Mouse (Mus musculus) hindbrain, embryonic 15.5 days (tissue): ENCODE data around the gene Nrp2. TPM values are rescaled to one million over a fixed set of nuclear protein-coding genes. Genes with fewer than 3 reads are reported as not detected.

ENCODE experiments used
- ATAC-seq: fragments of 200-750 bp; cut with Nextera tagmentation; 2 replicates; pipeline ENCODE4 v1.8.0; 2017; ENCODE audit warnings: low read depth, moderate number of reproducible peaks, moderate TSS enrichment; ENCODE audit not compliant: low FRiP score
- H3K27ac ChIP-seq: fragments of 300-500 bp; sonication (generic); replicated peaks from 2 replicates; pipeline ENCODE4 v1.5.1; 2015; ENCODE audit warnings: mild to moderate bottlenecking, inconsistent platforms
- H3K27me3 ChIP-seq: fragments of 300-500 bp; sonication (generic); 2 replicates; pipeline ENCODE4 v1.6.1; 2015; ENCODE audit warnings: control low read depth, inconsistent platforms
- H3K36me3 ChIP-seq: fragments of 300-500 bp; sonication (generic); 2 replicates; pipeline ENCODE4 v1.6.1; 2015; ENCODE audit warnings: control low read depth, inconsistent platforms
- H3K4me1 ChIP-seq: fragments of 300-500 bp; sonication (generic); replicated peaks from 2 replicates; pipeline ENCODE4 v1.6.1; 2015; ENCODE audit warnings: control low read depth, inconsistent platforms
- H3K4me2 ChIP-seq: fragments of 300-500 bp; sonication (generic); 2 replicates; pipeline ENCODE4 v1.6.1; 2015; ENCODE audit warnings: moderate library complexity, mild to moderate bottlenecking, inconsistent platforms
- H3K4me3 ChIP-seq: fragments of 300-500 bp; sonication (generic); 2 replicates; pipeline ENCODE4 v1.5.1; 2015; ENCODE audit warnings: mild to moderate bottlenecking, inconsistent platforms
- H3K9ac ChIP-seq: fragments of 300-500 bp; sonication (generic); 2 replicates; pipeline ENCODE4 v1.6.1; 2015; ENCODE audit warnings: inconsistent platforms
- H3K9me3 ChIP-seq: fragments of 300-500 bp; sonication (generic); 2 replicates; pipeline ENCODE4 v1.6.1; 2016; ENCODE audit warnings: control low read depth, inconsistent platforms
- WGBS: fragments of 180-500 bp; shearing (Covaris S2); methylation state at CpG from one replicate; pipeline ENCODE4 v1.1.7; 2015; 5-methylcytosine and 5-hydroxymethylcytosine counted together
- polyA plus RNA-seq: library from polyadenylated mRNA; unstranded; fragments of >200 nt; fragmentation: Nextera tagmentation; extraction: Ambion mirVana; gene quantifications from 2 replicates; pipeline ENCODE4 v1.2.1, GENCODE M21; 2015

Nrp2 gene
- polyA plus RNA-seq, 1 experiment from 2014 or later: 31.5 TPM

DNA sequence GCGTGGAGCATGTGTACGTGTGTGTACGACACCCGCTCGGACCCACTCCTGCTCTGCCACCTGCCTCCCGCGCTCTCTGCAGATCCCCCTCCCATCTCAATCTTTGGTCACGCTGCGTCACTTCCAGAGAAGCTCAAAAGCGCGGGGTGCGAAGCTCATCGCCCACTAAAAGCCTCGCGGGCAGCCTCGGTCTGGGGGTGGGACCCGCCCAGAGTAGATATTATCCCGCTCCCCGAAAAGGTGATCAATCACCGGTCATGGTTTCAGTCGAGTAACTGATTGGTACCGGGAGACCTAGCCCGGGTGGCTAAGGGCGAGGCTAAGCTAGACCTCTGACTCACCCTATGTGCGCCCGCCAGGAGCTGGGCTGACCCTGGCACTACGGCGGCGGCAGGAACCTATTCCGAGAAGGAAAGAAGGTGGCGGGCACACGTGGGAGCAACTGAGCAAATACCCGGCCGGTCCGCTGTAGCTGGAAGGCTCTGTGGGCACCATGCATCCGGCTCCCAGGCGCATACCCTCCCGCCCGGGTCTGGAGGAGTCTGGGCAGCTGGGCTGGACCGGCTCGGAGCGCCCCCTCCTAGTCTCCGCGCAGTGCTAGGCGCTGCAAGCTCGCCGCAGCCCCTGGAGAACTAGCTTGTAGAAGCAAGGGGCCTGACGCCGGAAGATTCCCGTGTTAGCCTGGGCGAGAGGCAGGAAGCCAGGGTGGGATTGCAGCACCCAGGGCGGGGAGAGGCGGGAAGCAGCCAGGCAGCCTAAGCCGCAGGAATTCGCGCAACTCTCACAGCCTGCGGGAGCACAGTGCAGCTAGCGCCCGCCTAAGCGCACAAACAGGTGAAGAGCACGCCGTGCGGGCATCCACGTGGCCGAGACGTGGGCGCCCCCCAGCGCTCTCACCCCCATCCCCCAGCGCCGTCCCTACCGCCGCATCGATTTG is 3.3 kb downstream of the Nrp2 start:
- no peaks in the 10 kb centered on the region for H3K9me3 ChIP-seq
- H3K4me3 ChIP-seq: peak overlapping the region; percentile 87
- peak overlapping the region; percentile 98 for H3K4me2 ChIP-seq
- H3K27ac ChIP-seq: peak overlapping the region; percentile 92
- WGBS: 0% methylated on average over 73 of the region's 73 CpGs
- no peaks in the 10 kb centered on the region for H3K36me3 ChIP-seq
- peak overlapping the region; percentile 70 for H3K9ac ChIP-seq
- peaks cover 6% of the 10 kb centered on the region; the same call in 1 of the 2 replicates for H3K27me3 ChIP-seq
- ATAC-seq: peak; percentile 57
- H3K4me1 ChIP-seq: peaks cover 63% of the 10 kb centered on the region

DNA sequence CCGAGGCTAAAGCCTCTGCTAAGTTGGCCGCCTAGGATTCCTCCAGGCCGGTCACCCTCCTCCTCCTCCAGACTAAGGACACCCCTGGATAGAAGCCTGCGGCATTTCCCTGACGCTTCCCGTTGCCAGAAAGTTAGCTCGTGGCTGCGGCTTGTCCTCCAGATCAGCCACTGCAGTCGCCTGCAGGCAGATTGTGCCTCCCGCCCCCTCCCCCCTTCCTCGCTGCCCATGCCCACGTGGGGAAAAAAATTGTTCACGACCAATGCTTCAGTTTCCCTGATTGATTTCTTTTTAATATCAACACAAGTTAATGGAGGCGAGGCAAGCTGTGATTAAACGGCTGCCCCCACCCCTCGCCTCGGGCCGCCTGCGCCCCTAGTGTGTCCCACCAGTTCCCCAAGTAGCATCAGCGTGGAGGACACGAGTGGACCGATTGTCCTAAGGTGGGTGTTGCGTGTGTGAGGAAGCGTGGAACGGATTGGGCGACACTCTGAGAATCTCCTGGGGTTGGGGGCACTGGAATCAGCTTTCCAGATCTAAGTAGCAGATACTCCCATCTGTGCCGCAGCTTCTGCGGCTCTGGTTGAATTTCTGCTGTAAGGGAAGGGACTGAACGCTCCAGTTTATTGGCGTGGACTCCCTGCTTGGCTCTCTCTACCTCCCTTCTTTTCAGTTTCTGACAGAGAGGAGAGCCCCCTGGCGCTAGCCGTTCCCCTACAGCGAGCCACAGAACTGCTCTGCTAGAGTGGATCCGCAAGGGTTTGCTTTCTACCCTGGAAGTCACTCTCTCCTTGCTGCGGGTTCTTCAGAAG is 4.2 kb downstream of the Nrp2 start:
- H3K4me2 ChIP-seq: peak overlapping the region; percentile 98
- peak overlapping the region; percentile 92 for H3K27ac ChIP-seq
- H3K9me3 ChIP-seq: no peaks in the 10 kb centered on the region
- peak overlapping the region; percentile 87 for H3K4me3 ChIP-seq
- peak overlapping the region; percentile 70 for H3K9ac ChIP-seq
- no peak for ATAC-seq
- no peaks in the 10 kb centered on the region for H3K27me3 ChIP-seq
- WGBS: under 1% methylated on average over 35 of the region's 35 CpGs
- no peaks in the 10 kb centered on the region for H3K36me3 ChIP-seq
- H3K4me1 ChIP-seq: peaks cover 60% of the 10 kb centered on the region

DNA sequence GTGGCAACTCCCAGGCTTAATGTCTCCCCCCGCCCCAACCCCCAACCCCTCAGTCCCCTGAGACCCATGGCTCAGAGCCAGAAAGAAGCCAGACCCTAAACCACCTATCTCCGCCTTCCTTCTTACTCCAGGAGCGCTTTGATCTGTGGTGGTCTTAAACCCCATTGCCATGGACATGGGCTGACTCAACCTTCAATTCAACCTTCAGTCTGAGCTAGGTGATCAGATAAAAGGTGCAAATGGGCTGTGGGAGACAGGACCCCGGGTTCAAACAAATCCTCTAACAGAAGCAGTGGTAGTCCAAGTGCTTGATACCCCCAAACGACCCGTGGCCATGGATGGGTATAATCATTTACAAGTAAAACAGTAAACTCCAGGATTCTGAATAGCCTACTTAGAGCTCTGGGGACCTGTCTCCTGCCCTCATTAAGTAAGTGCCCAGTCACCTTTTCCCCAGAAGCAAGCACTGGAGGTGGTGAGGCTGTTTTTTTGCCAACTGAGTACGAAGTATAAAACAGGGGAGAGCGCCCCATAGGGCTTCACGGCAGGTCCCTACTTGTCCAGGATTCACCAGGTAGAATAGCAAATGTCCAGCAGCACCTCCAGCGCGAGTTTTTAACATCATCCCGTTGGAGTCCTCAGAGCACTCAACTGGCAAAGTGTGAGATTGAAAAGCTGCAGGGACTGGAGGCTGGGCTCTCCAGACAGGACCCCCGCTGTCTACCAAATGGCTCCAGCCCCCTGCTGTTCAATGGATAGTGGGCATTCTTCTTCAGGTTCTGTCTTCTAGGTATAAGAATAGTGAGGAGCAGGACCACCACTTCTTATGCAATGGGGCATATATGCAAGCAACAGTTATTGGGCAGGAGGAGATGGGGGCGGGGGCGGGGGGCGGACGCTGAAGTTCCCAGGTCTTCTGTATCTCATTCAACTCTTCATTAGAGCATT is 5.1 kb downstream of the Nrp2 start:
- peak overlapping the region; percentile 92 for H3K27ac ChIP-seq
- H3K36me3 ChIP-seq: no peaks in the 10 kb centered on the region
- 13% methylated on average over 17 of the region's 17 CpGs for WGBS
- H3K4me3 ChIP-seq: peak overlapping the region; percentile 87
- H3K4me1 ChIP-seq: peaks cover 56% of the 10 kb centered on the region
- no peaks in the 10 kb centered on the region for H3K9me3 ChIP-seq
- H3K4me2 ChIP-seq: peak overlapping the region; percentile 98
- H3K9ac ChIP-seq: peak overlapping the region; percentile 70
- H3K27me3 ChIP-seq: no peaks in the 10 kb centered on the region
- no peak for ATAC-seq

DNA sequence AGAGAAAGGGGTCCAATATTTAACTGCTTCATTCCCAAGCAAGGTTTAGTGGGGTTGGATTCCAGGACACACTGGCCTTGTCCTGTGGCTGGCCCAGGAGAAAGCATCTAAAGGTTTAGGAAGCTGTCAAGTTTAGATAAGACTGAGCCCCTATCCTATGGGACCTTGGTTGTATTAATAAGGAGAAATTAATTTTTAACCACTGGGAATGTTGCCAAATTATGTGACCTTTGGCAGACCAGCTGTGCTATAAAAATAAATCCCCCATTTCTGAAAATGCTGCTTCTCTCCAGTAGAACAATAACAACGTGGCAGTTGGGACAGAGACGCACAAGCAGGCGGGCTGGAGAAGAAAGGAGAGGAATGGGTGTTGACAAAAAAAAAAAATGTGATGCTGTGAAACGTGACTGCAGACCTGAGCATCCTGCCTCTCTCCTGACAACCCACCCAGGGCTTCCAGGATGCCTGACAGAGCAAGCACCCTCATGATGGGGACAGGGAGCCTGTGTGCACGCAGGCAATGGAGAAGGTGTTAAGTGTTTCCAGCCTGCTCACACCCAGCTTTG is 6.8 kb downstream of the Nrp2 start:
- H3K36me3 ChIP-seq: no peaks in the 10 kb centered on the region
- H3K9ac ChIP-seq: no peak overlapping the region
- H3K27me3 ChIP-seq: no peaks in the 10 kb centered on the region
- H3K27ac ChIP-seq: no peak overlapping the region
- 32% methylated on average over 5 of the region's 5 CpGs for whole genome bisulfite sequencing
- no peak for ATAC-seq
- peak overlapping the region; percentile 11 for H3K4me3 ChIP-seq
- peak overlapping the region; percentile 98 for H3K4me2 ChIP-seq
- H3K9me3 ChIP-seq: no peaks in the 10 kb centered on the region
- H3K4me1 ChIP-seq: peaks cover 55% of the 10 kb centered on the region

DNA sequence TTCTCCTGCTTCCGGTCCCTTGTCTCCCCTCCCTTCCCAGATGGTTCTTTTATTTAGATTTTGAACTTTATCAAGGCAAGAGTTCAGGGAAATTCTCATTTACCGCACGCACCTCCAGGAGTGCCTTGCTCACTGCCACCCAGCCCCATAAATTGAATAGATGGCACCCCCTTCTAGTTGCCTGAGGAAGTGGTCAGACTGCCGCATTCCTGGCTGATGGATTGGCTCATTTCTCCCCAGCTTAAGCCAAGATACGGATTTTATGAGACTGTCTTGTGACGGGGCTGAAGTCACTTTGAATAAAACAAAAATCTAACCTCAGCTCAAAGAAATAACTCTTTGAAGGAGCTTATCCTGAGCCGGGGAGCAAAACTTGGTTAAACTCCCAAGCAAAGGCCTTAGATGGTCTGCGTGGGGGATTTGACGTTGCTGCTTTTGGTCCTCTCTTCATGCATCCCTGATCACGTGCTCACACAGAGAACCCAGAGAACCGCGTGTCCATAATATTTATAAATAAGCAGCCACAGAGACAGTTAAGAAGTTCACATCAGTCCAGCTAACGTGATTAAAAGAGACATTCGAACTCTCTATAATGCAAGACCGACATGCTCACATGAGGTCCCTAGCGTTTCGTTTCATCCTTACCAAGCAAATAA is 10.1 kb downstream of the Nrp2 start:
- Histone ChIP-seq H3K9me3 (no peaks in the 10 kb centered on the region), H3K4me2 (peak overlapping the region; percentile 25), H3K4me1 (peaks cover 51% of the 10 kb centered on the region), H3K9ac (no peak overlapping the region), H3K27ac (no peak overlapping the region), H3K27me3 (no peaks in the 10 kb centered on the region), H3K36me3 (no peaks in the 10 kb centered on the region), H3K4me3 (no peak overlapping the region)
- 81% methylated on average over 17 of the region's 17 CpGs for WGBS
- no peak for ATAC-seq

DNA sequence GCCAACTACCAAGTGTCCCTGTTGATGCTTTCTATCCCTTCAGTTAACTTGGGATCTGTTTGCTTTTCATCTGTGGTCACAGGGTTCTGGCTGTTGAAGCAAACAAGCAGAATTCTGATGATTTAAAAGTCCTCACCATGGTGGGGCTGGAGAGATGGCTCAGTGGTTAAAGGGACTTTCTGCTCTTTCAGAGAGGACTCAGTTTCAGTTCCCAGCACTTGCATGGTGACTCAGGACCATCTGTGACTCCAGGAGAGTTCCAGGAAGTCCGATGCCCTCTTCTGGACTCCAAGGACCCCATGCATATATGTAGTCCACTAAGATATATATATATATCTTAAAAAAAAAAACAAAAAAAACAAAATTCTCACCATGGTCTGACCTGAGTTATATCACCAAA is 11.9 kb downstream of the Nrp2 start:
- H3K4me2 ChIP-seq: no peak overlapping the region
- 96% methylated on average over 1 of the region's 1 CpGs for WGBS
- no peaks in the 10 kb centered on the region for H3K27me3 ChIP-seq
- H3K36me3 ChIP-seq: no peaks in the 10 kb centered on the region
- no peak for ATAC-seq
- H3K4me3 ChIP-seq: no peak overlapping the region
- H3K27ac ChIP-seq: no peak overlapping the region
- H3K9ac ChIP-seq: no peak overlapping the region
- no peaks in the 10 kb centered on the region for H3K9me3 ChIP-seq
- H3K4me1 ChIP-seq: peaks cover 39% of the 10 kb centered on the region

DNA sequence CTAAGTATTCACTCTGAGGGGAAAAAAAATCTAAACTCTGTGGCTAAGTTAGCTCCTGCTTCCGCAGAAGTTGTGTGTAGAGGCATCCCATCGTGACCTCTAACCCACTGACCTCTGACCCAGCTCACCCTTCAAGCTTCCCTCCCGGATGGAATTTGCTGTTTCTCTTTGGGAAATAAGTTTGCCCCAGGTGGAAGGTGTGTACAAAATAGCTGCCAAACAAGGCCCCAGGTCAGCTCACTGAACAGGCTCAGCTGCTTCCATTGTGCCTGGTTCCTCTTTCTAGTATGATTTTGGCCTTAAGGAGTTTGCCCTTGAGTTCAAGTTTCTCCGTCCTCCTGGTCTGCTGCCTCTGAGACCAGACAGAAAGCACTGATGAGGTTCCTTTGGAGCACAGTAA is 12.6 kb downstream of the Nrp2 start:
- peaks cover 32% of the 10 kb centered on the region for H3K4me1 ChIP-seq
- no peaks in the 10 kb centered on the region for H3K27me3 ChIP-seq
- WGBS: 63% methylated on average over 4 of the region's 4 CpGs
- ATAC-seq: no peak
- H3K9me3 ChIP-seq: no peaks in the 10 kb centered on the region
- H3K9ac ChIP-seq: no peak overlapping the region
- no peak overlapping the region for H3K4me3 ChIP-seq
- H3K36me3 ChIP-seq: no peaks in the 10 kb centered on the region
- H3K27ac ChIP-seq: no peak overlapping the region
- 0 out of 2 replicates have a peak overlapping the region, but pooled peaks have one; percentile 40 for H3K4me2 ChIP-seq

DNA sequence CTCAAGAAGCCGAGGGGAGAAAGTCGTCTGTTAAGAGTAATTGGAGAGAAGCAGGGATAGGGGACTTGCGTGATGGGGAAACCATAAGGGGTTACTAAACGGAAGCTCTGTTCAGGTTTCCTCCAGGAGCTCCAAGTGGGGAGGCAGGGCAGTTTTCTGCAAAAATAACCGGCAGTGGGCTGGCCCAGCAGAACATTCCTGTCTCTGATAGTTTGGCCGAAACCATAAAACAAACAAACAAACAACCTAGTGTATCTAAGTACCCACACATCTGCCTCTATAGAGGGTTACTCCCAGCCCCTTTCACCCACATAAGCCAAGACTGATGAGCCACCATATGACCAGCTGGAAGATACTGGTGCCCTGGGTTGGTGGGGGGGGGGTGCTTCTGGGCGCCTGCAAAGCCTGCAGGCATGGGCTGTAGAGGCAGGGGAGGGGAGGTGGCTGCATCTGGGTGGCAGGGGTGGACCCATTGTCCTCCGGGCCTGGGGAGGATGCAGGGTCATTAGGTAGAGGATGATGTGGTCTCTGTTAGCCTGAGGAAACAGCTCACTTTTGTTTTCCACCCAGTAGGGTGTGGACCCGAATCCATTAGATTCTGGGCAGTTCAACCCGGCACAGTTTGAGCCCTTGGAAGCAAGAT is 13.9 kb downstream of the Nrp2 start:
- H3K4me3 ChIP-seq: no peak overlapping the region
- H3K27ac ChIP-seq: 0 out of 2 replicates have a peak overlapping the region, but pooled peaks have one; percentile 34
- no peak overlapping the region; the same call in 1 of the 2 replicates for H3K9ac ChIP-seq
- H3K27me3 ChIP-seq: no peaks in the 10 kb centered on the region
- peaks cover 30% of the 10 kb centered on the region for H3K4me1 ChIP-seq
- no peaks in the 10 kb centered on the region for H3K36me3 ChIP-seq
- no peaks in the 10 kb centered on the region for H3K9me3 ChIP-seq
- ATAC-seq: peak; percentile 62; the same call in 1 of the 2 replicates
- 23% methylated on average over 10 of the region's 10 CpGs for WGBS
- H3K4me2 ChIP-seq: peak overlapping the region; percentile 40

DNA sequence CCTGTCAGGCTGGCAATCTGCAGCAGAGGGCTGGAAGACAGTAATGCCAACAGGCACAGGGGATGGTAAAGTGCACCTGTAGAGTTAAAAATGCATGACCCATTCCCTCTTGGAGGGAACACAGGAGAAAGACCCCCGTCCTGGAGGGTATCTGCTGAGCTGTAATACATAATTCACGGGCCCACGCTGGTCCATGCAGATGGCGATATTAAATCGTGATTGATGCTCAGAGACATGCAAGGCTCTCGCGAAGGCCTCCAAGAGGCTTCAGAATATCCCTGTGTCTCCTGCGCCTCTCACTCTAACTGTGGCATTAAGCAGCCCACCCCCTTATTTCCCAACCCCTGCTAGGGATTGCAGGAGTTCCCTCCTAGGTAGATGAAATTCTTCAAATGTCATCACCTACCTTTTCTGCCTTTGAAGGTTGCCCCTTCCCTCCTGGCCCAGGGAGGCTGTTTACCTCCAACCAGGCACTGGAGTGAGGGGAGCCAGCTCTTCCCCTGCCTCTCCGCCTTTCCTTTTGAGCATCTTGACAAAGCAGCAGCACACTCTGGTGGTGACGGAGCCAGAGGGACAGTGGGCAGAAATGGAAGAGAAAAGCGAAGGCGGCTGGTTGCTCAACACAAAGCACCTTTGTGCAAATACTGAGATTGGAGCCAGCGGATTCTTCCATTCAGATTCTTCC is 14.6 kb downstream of the Nrp2 start:
- H3K9me3 ChIP-seq: no peaks in the 10 kb centered on the region
- no peak overlapping the region; the same call in 1 of the 2 replicates for H3K9ac ChIP-seq
- no peaks in the 10 kb centered on the region for H3K36me3 ChIP-seq
- 0 out of 2 replicates have a peak overlapping the region, but pooled peaks have one; percentile 5 for H3K4me3 ChIP-seq
- peak overlapping the region; percentile 40 for H3K4me2 ChIP-seq
- peaks cover 30% of the 10 kb centered on the region for H3K4me1 ChIP-seq
- H3K27me3 ChIP-seq: no peaks in the 10 kb centered on the region
- peak; percentile 84 for ATAC-seq
- 28% methylated on average over 13 of the region's 13 CpGs for WGBS
- H3K27ac ChIP-seq: peak overlapping the region; percentile 40

DNA sequence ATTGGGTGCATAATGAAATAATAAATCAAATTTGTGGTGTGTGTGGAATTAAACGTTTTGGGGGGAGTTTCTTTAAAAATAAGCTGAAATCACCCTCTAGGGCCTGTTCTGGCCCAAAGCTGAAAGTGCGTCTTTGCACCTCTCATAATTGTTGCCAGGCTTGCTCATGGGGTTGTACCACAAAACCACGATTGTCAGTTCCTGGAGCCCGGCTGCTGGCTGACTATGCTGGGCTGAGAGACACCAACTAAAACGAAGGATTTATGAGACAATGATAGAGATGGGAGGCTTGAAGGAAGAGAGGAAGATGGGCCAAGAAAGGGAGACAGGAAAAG is 15.1 kb downstream of the Nrp2 start:
- Histone ChIP-seq H3K4me2 (peak overlapping the region; percentile 40), H3K36me3 (no peaks in the 10 kb centered on the region), H3K4me1 (peaks cover 30% of the 10 kb centered on the region), H3K27me3 (no peaks in the 10 kb centered on the region), H3K4me3 (no peak overlapping the region), H3K27ac (0 out of 2 replicates have a peak overlapping the region, but pooled peaks have one; percentile 37), H3K9ac (no peak overlapping the region), H3K9me3 (no peaks in the 10 kb centered on the region)
- WGBS: 46% methylated on average over 5 of the region's 5 CpGs
- no peak for ATAC-seq
